Mouse (Mus musculus): ENCODE measurements around the gene Acot12. TPM values are rescaled to one million over a fixed set of nuclear protein-coding genes. Genes with fewer than 3 reads are reported as not detected.

The Acot12 gene
- total and polyA plus RNA-seq, 2 experiments from 2014 or later, result 0.35 to 0.44 TPM

- WGBS, result 89% methylated on average over 1 of the region's 1 CpGs
- ATAC-seq (ENCODE audit: low FRiP score), result no peak
These were observed 50.7 kb downstream of the Acot12 start for GRCm38 (mm10) chr13:91792035-91792434.

GRCm38 (mm10) chr13:91794926-91795436 is 53.7 kb downstream of the Acot12 start:
- ATAC-seq (ENCODE audit: low FRiP score), result no peak
- H3K4me1 ChIP-seq (ENCODE audit: insufficient read depth, low read length), result no peaks in the 10 kb centered on the region

More at GRCm38 (mm10) chr13:91792035-91792434, 50.7 kb downstream of the Acot12 start:
- no peaks in the 10 kb centered on the region for H3K27me3 ChIP-seq (ENCODE audit: insufficient read depth, low read length)
- no peak for DNase-seq (ENCODE audit: low spot score)
- no peaks in the 10 kb centered on the region for H3K4me1 ChIP-seq (ENCODE audit: insufficient read depth, low read length)
- no peak overlapping the region for H3K4me3 ChIP-seq (ENCODE audit: low read depth, low read length)
- no peak overlapping the region for H3K4me2 ChIP-seq (ENCODE audit: low read depth, low read length, poor library complexity, severe bottlenecking)
- no peaks in the 10 kb centered on the region for H3K9me3 ChIP-seq (ENCODE audit: low read length)
- no peak overlapping the region for H3K27ac ChIP-seq (ENCODE audit: low read depth, low read length)
- no peak overlapping the region for H3K9ac ChIP-seq (replicated peaks; ENCODE audit: low read length, poor library complexity, severe bottlenecking)
- H3K36me3 ChIP-seq (ENCODE audit: insufficient read depth, low read length), result peaks cover 15% of the 10 kb centered on the region
- no peak for TF ChIP-seq CTCF (IDR thresholded peaks at IDR 0.05)

GRCm38 (mm10) chr13:91795593-91795992 is 54.3 kb downstream of the Acot12 start:
- no peak overlapping the region for H3K27ac ChIP-seq (ENCODE audit: low read depth, low read length)
- no peak for TF ChIP-seq CTCF (IDR thresholded peaks at IDR 0.05)
- ATAC-seq (ENCODE audit: low FRiP score), result no peak
- no peaks in the 10 kb centered on the region for H3K27me3 ChIP-seq (ENCODE audit: insufficient read depth, low read length)
- H3K4me1 ChIP-seq (ENCODE audit: insufficient read depth, low read length), result no peaks in the 10 kb centered on the region
- WGBS, result 94% methylated on average over 10 of the region's 10 CpGs
- H3K9me3 ChIP-seq (ENCODE audit: low read length), result no peaks in the 10 kb centered on the region
- DNase-seq (ENCODE audit: low spot score), result no peak
- peaks cover 41% of the 10 kb centered on the region for H3K36me3 ChIP-seq (ENCODE audit: insufficient read depth, low read length)
- H3K4me3 ChIP-seq (ENCODE audit: low read depth, low read length), result no peak overlapping the region
- H3K9ac ChIP-seq (replicated peaks; ENCODE audit: low read length, poor library complexity, severe bottlenecking), result no peak overlapping the region
- no peak overlapping the region for H3K4me2 ChIP-seq (ENCODE audit: low read depth, low read length, poor library complexity, severe bottlenecking)

More at GRCm38 (mm10) chr13:91794926-91795436, 53.7 kb downstream of the Acot12 start:
- Histone ChIP-seq H3K9ac (replicated peaks; ENCODE audit: low read length, poor library complexity, severe bottlenecking) (no peak overlapping the region), H3K4me3 (ENCODE audit: low read depth, low read length) (no peak overlapping the region), H3K27ac (ENCODE audit: low read depth, low read length) (no peak overlapping the region), H3K36me3 (ENCODE audit: insufficient read depth, low read length) (peaks cover 39% of the 10 kb centered on the region), H3K9me3 (ENCODE audit: low read length) (no peaks in the 10 kb centered on the region), H3K27me3 (ENCODE audit: insufficient read depth, low read length) (no peaks in the 10 kb centered on the region), H3K4me2 (ENCODE audit: low read depth, low read length, poor library complexity, severe bottlenecking) (no peak overlapping the region)
- 95% methylated on average over 13 of the region's 13 CpGs for WGBS
- DNase-seq (ENCODE audit: low spot score), result no peak
- no peak for TF ChIP-seq CTCF (IDR thresholded peaks at IDR 0.05)

- H3K4me1 ChIP-seq (ENCODE audit: insufficient read depth, low read length), result no peaks in the 10 kb centered on the region
- no peak overlapping the region for H3K9ac ChIP-seq (replicated peaks; ENCODE audit: low read length, poor library complexity, severe bottlenecking)
- DNase-seq (ENCODE audit: low spot score), result no peak
- no peak overlapping the region for H3K27ac ChIP-seq (ENCODE audit: low read depth, low read length)
- H3K36me3 ChIP-seq (ENCODE audit: insufficient read depth, low read length), result peaks cover 41% of the 10 kb centered on the region
- H3K27me3 ChIP-seq (ENCODE audit: insufficient read depth, low read length), result no peaks in the 10 kb centered on the region
- WGBS, result 87% methylated on average over 6 of the region's 6 CpGs
- H3K9me3 ChIP-seq (ENCODE audit: low read length), result no peaks in the 10 kb centered on the region
- ATAC-seq (ENCODE audit: low FRiP score), result no peak
- no peak for TF ChIP-seq CTCF (IDR thresholded peaks at IDR 0.05)
- H3K4me3 ChIP-seq (ENCODE audit: low read depth, low read length), result no peak overlapping the region
- H3K4me2 ChIP-seq (ENCODE audit: low read depth, low read length, poor library complexity, severe bottlenecking), result no peak overlapping the region
These were observed 54.7 kb downstream of the Acot12 start for GRCm38 (mm10) chr13:91796003-91796402.

- H3K36me3 ChIP-seq (ENCODE audit: insufficient read depth, low read length), result peaks cover 41% of the 10 kb centered on the region
- H3K9me3 ChIP-seq (ENCODE audit: low read length), result no peaks in the 10 kb centered on the region
- no peak for TF ChIP-seq CTCF (IDR thresholded peaks at IDR 0.05)
- no peak overlapping the region for H3K9ac ChIP-seq (replicated peaks; ENCODE audit: low read length, poor library complexity, severe bottlenecking)
- no peak overlapping the region for H3K4me2 ChIP-seq (ENCODE audit: low read depth, low read length, poor library complexity, severe bottlenecking)
- H3K4me1 ChIP-seq (ENCODE audit: insufficient read depth, low read length), result no peaks in the 10 kb centered on the region
- no peak overlapping the region for H3K27ac ChIP-seq (ENCODE audit: low read depth, low read length)
- no peak for ATAC-seq (ENCODE audit: low FRiP score)
- 95% methylated on average over 6 of the region's 6 CpGs for WGBS
- H3K27me3 ChIP-seq (ENCODE audit: insufficient read depth, low read length), result no peaks in the 10 kb centered on the region
- no peak for DNase-seq (ENCODE audit: low spot score)
- H3K4me3 ChIP-seq (ENCODE audit: low read depth, low read length), result no peak overlapping the region
These were observed 55.6 kb downstream of the Acot12 start for GRCm38 (mm10) chr13:91796916-91797315.

GRCm38 (mm10) chr13:91797442-91797841 is 56.1 kb downstream of the Acot12 start:
- Histone ChIP-seq H3K36me3 (ENCODE audit: insufficient read depth, low read length) (peaks cover 41% of the 10 kb centered on the region), H3K27me3 (ENCODE audit: insufficient read depth, low read length) (no peaks in the 10 kb centered on the region), H3K9ac (replicated peaks; ENCODE audit: low read length, poor library complexity, severe bottlenecking) (no peak overlapping the region), H3K4me2 (ENCODE audit: low read depth, low read length, poor library complexity, severe bottlenecking) (no peak overlapping the region), H3K4me3 (ENCODE audit: low read depth, low read length) (no peak overlapping the region), H3K27ac (ENCODE audit: low read depth, low read length) (no peak overlapping the region), H3K4me1 (ENCODE audit: insufficient read depth, low read length) (no peaks in the 10 kb centered on the region), H3K9me3 (ENCODE audit: low read length) (no peaks in the 10 kb centered on the region)
- ATAC-seq (ENCODE audit: low FRiP score) (no peak), DNase-seq (ENCODE audit: low spot score) (no peak)
- TF ChIP-seq CTCF (IDR thresholded peaks at IDR 0.05), result no peak
- 91% methylated on average over 10 of the region's 10 CpGs for WGBS

Measured in midbrain, postnatal 0 days (tissue).